Mouse (Mus musculus): ENCODE measurements at regions not wholly inside any gene's neighbourhood (a gene's known extent, or its start where the extent isn't known, plus 50 kb on each side); places are given as distances from the start of the nearest gene placed in this dataset.

DNA sequence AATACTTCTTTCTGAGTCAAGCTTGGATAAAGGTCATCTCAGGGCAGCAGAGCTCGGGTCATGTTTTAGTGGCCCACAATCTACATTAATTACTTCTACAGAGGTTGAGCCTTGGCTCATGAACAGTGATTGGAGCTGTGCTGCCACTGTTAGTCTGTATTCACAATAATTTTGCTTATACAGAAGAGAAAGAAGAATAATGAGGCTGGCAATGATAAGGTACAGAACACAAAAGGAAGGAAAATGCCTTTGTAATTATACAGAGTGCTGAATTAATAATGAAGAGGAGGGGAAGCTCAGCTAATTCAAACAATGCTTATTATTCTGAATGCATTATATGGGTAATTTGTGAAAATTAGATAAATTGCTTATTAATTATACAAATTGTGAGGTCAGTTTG is 573.9 kb upstream of the Cblb start:
- DNase-seq (ENCODE audit: low read depth, low spot score) = no peak

GRCm38 (mm10) chr16:51475690-51476089 is 555.3 kb upstream of the Cblb start:
- no peak for DNase-seq (ENCODE audit: low read depth, low spot score)

- peak; percentile 26 for DNase-seq (ENCODE audit: low read depth, low spot score)
These were observed 534.9 kb upstream of the Cblb start for GRCm38 (mm10) chr16:51496096-51496495.

DNA sequence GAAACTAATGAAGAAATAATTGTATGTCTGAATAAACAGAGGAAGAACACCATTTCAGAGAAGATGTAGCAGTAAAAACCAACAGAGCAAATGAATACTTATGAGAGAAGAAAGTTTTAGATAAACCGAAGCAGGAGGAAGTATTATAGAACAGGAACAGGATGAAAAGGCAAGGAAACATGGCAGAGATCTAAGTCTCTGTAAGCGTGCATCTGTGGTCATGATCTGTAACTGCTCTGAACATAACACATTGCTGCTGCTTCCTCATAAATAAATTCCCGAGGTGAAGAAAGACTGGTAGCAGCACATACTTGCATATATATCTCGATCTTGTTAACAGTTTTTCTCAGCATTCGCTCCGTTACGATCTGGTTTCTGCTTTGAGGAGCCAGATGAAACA is 533.2 kb upstream of the Cblb start:
- DNase-seq (ENCODE audit: low read depth, low spot score) = no peak

- DNase-seq (ENCODE audit: low read depth, low spot score) = no peak
These were observed 513.9 kb upstream of the Cblb start for GRCm38 (mm10) chr16:51517079-51517478.

DNA sequence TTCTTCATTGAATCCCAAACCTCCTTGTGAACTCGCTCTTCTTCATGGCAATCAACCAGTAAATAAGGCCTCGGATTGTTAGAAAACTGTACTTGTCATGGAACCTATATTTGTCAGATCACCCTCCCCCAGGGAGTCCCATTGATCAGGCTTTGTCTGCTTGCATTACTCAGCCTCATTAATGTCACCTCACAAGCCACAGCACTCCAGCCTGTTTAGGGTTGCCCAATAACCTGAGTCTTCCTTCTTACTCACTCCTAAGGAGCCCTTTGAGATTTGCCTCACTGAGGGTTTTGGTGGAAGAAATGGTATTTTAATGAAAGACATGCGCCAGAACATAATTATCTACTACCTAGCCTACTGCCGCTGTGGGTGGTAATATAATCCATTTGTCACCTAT is 510.3 kb upstream of the Cblb start:
- DNase-seq (ENCODE audit: low read depth, low spot score) = no peak

GRCm38 (mm10) chr16:51521317-51522092 is 509.5 kb upstream of the Cblb start:
- no peak for DNase-seq (ENCODE audit: low read depth, low spot score)

DNA sequence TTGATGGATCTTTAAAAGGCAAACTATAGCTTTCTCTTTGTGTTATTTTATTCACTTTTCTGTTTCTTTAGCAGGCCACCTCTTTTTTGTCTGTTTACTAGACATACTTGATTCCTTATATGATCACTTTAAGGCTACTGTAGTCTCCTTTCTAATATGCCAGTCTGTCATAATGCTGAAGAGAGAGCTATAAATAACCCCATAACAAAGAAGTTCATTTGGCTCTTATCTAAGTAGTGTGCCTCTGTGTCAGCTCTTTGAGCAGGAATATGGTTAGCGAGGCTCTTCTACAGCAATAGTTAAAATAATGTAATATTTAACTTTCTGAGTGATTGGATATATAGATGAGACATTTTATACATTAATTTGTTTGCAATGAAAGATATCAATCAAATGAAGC is 507.0 kb upstream of the Cblb start:
- DNase-seq (ENCODE audit: low read depth, low spot score) = no peak

DNA sequence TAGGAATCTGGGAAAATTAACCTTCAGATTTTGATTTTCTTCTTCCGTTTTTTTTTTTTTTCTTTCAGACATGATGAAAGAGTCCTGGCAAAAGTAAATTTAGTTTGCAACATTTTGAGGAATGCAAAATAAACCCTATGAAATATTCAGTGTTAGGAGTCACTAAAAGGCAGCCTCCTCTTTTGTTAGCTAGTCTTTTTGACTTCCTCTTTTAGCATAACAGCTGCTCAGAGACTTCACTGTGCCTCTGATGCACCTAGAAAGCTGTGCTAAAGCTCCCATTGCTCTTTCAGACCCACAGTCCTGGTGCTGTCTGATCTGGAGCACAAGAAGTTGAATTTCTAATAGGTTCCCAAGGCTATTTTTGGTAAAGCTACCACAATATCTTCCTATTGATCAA is 498.5 kb upstream of the Cblb start:
- peak; percentile 15 for DNase-seq (ENCODE audit: low read depth, low spot score)

DNA sequence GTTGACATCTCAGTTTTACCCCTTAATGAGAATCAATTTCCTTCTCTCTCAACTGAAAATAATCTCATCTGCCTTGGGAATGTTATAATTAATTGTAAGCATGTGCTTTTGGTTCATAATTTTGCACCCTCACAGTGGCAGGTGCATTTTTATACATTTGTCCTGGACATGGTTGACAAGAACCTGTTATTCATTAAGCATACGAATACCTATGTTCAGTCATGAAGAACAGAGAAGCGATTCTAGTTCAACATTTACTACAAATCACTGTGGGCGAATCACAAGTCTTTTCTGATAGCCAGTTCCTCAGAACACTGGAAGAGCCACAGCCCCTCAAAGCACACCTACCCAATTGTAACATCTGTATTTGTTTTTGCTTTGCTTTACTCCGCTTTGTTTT is 487.3 kb upstream of the Cblb start:
- no peak for DNase-seq (ENCODE audit: low read depth, low spot score)

- no peak for DNase-seq (ENCODE audit: low read depth, low spot score)
These were observed 484.0 kb upstream of the Cblb start for GRCm38 (mm10) chr16:51547032-51547431.

GRCm38 (mm10) chr16:51562866-51563658 is 468.0 kb upstream of the Cblb start:
- DNase-seq (ENCODE audit: low read depth, low spot score) = no peak

DNA sequence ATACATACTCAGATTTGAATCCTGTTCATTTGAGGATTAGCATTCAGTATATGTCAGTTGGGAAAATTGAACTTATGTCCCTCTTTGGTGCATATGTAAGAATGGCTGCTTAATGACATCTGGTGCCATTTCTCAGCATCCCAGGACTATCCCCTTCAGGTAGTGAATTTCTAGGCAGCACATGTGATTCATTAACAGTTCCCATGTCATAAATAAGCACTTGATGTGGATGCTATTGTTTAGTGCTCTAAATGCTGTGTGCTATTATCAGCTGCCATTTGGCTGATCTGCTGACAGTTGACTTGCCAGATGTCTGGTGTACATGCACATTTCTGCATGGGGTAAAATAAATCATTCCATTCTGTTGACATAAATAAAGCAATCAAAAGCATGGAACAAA is 467.0 kb upstream of the Cblb start:
- DNase-seq (ENCODE audit: low read depth, low spot score) = no peak

GRCm38 (mm10) chr16:51577915-51578593 is 453.0 kb upstream of the Cblb start:
- no peak for DNase-seq (ENCODE audit: low read depth, low spot score)

- DNase-seq (ENCODE audit: low read depth, low spot score) = no peak
These were observed 450.5 kb upstream of the Cblb start for GRCm38 (mm10) chr16:51580525-51580924.

DNA sequence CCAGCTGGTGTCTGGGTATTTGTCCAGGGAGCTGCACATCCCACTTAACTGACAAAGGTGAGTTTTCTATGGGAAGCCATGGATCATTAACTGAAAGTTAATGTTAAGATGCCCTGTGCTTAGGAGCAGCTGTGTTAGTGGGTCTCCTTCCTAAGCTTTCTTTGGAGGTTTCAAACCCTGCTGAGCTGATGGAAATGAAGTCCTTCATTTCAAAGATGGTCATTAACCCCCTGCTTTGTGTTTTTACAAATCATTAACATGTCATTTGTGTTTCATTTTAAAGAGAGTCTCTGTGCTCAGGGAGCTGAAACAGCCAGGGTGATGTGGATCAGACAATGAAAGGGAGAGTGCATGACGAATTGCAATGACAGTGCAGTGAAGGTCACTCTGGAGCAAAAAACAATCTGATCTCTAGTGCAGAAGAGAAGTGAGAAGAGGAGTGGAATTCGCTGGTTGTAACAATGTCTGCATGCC is 441.1 kb upstream of the Cblb start:
- no peak for DNase-seq (ENCODE audit: low read depth, low spot score)

GRCm38 (mm10) chr16:51617579-51617978 is 413.4 kb upstream of the Cblb start:
- DNase-seq (ENCODE audit: low read depth, low spot score) = no peak

- DNase-seq (ENCODE audit: low read depth, low spot score) = no peak
These were observed 384.4 kb upstream of the Cblb start for GRCm38 (mm10) chr16:51646646-51647045.

DNA sequence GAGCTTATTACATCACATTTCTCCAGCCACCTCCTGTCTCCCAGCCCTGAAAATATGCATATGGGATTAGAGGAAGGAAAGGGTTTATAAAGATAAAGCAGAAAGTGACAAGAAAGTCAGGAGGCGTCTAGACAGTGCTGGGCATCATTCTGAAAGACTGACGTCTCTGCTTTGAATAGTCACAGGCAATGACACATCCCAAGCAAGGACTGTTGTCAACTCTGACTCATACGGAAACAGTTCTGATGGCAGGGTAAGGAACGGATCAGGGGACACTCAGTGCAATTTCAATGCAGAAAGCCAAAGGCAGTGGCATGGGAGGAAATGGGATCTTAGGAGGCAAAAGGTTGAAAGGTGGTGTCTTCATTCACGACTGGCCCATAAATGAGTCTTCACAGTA is 380.9 kb upstream of the Cblb start:
- no peak for DNase-seq (ENCODE audit: low read depth, low spot score)

GRCm38 (mm10) chr16:51650683-51651082 is 380.3 kb upstream of the Cblb start:
- DNase-seq (ENCODE audit: low read depth, low spot score) = no peak

- DNase-seq (ENCODE audit: low read depth, low spot score) = no peak
These were observed 369.3 kb upstream of the Cblb start for GRCm38 (mm10) chr16:51661693-51662092.

DNA sequence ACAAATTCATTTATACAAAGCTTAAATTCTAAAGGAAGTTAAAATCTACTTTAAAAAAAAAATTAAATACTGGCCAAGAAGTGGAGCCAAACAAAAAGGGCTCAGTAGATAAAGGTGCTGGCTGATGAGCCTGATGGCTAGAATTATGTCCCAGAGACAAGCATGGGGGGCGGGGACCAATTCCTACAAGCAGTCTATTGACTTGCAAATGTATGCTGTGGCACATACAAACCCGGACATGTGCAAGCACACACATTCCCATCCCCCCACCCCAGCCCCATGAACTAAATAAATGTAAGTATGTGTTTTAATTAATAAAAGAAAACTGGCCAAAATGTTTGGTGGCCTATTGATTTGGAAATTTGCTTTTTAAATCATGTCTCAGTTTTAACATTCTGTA is 366.7 kb upstream of the Cblb start:
- no peak for DNase-seq (ENCODE audit: low read depth, low spot score)
